Mouse (Mus musculus) intestine, embryonic 14.5 days (tissue): ENCODE results near the gene Cemip2. TPM values are rescaled to one million over a fixed set of nuclear protein-coding genes. Genes with fewer than 3 reads are reported as not detected.

Experiments used
- ATAC-seq: fragments of 200-750 bp; cut with Nextera tagmentation; replicated peaks from 2 replicates; pipeline ENCODE4 v1.8.0; 2017; ENCODE audit warnings: low read depth, moderate number of reproducible peaks, moderate TSS enrichment, moderate library complexity; ENCODE audit not compliant: low FRiP score, low TSS enrichment
- DNase-seq: peaks from one replicate; pipeline ENCODE4 v3.0.0-alpha.2; 2018; ENCODE audit warnings: low spot score
- H3K27ac ChIP-seq: fragments of 300-500 bp; sonication (generic); 2 replicates; pipeline ENCODE4 v1.5.1; 2014; ENCODE audit warnings: low read depth, mild to moderate bottlenecking, control low read depth
- H3K27me3 ChIP-seq: fragments of 300-500 bp; sonication (generic); replicated peaks from 2 replicates; pipeline ENCODE4 v1.6.1; 2014; ENCODE audit warnings: low read length, control low read depth; ENCODE audit not compliant: control insufficient read depth, insufficient read depth
- H3K36me3 ChIP-seq: fragments of 300-500 bp; sonication (generic); 2 replicates; pipeline ENCODE4 v1.6.1; 2014; ENCODE audit warnings: low read length, control low read depth; ENCODE audit not compliant: control insufficient read depth, insufficient read depth
- H3K4me1 ChIP-seq: fragments of 300-500 bp; sonication (generic); replicated peaks from 2 replicates; pipeline ENCODE4 v1.6.1; 2014; ENCODE audit warnings: low read length, control low read depth, mixed read lengths; ENCODE audit not compliant: control insufficient read depth, insufficient read depth
- H3K4me2 ChIP-seq: fragments of 300-500 bp; sonication (generic); 2 replicates; pipeline ENCODE4 v1.6.1; 2014; ENCODE audit warnings: low read length
- H3K4me3 ChIP-seq: fragments of 300-500 bp; sonication (generic); 2 replicates; pipeline ENCODE4 v1.5.1; 2014; ENCODE audit warnings: low read depth, low read length, control low read depth, mixed read lengths
- H3K9ac ChIP-seq: fragments of 300-500 bp; sonication (generic); 2 replicates; pipeline ENCODE4 v1.6.1; 2014; ENCODE audit warnings: mild to moderate bottlenecking, low read length
- H3K9me3 ChIP-seq: fragments of 300-500 bp; sonication (generic); 2 replicates; pipeline ENCODE4 v1.6.1; 2016; ENCODE audit warnings: low read length, control low read depth; ENCODE audit not compliant: control insufficient read depth
- WGBS: fragments of 180-500 bp; shearing (Covaris S2); extraction: QIAGEN DNeasy Blood & Tissue Kit; methylation state at CpG from one replicate; pipeline ENCODE4 v1.1.7; 2014; 5-methylcytosine and 5-hydroxymethylcytosine counted together
- polyA plus RNA-seq: library from polyadenylated mRNA; unstranded; fragments of >200 nt; fragmentation: Nextera tagmentation; extraction: Ambion mirVana; gene quantifications from 2 replicates; pipeline ENCODE4 v1.2.1, GENCODE M21; 2014

Cemip2 gene
- polyA plus RNA-seq = 14.8 and 16.9 TPM in 2 replicates

- Histone ChIP-seq H3K9ac (peak within 1 kb of the TSS; percentile 75), H3K36me3 (no peaks in the 10 kb centered on the region), H3K27ac (peak within 1 kb of the TSS; percentile 87), H3K9me3 (no peaks in the 10 kb centered on the region), H3K4me2 (peak within 1 kb of the TSS; percentile 78), H3K4me1 (peaks cover 22% of the 10 kb centered on the region), H3K4me3 (peak within 1 kb of the TSS; percentile 88), H3K27me3 (no peaks in the 10 kb centered on the region)
- ATAC-seq = peak; percentile 96
- peak; percentile 96 for DNase-seq
- under 1% methylated on average over 65 of the region's 75 CpGs for WGBS
Measured at GRCm38 (mm10) chr19:21778147-21778917, at the start of gene Cemip2. TSS of gene Cemip2 (plus strand) at chr19:21778342.

GRCm38 (mm10) chr19:21728342-21728741 is 49.8 kb upstream of the Cemip2 start:
- no peak overlapping the region for H3K4me3 ChIP-seq
- no peak overlapping the region for H3K27ac ChIP-seq
- no peak for DNase-seq
- WGBS = 88% methylated on average over 6 of the region's 6 CpGs
- H3K9me3 ChIP-seq = no peaks in the 10 kb centered on the region
- no peak for ATAC-seq
- H3K36me3 ChIP-seq = no peaks in the 10 kb centered on the region
- no peak overlapping the region for H3K4me2 ChIP-seq
- H3K4me1 ChIP-seq = no peaks in the 10 kb centered on the region
- no peak overlapping the region for H3K9ac ChIP-seq
- H3K27me3 ChIP-seq = no peaks in the 10 kb centered on the region

GRCm38 (mm10) chr19:21731887-21732286 is 46.3 kb upstream of the Cemip2 start:
- Histone ChIP-seq H3K4me2 (no peak overlapping the region), H3K9ac (no peak overlapping the region), H3K27me3 (no peaks in the 10 kb centered on the region), H3K27ac (no peak overlapping the region), H3K4me3 (no peak overlapping the region), H3K36me3 (no peaks in the 10 kb centered on the region), H3K9me3 (no peaks in the 10 kb centered on the region), H3K4me1 (no peaks in the 10 kb centered on the region; the same call in 1 of the 2 replicates)
- 80% methylated on average over 5 of the region's 5 CpGs for WGBS
- no peak for DNase-seq
- no peak for ATAC-seq

GRCm38 (mm10) chr19:21733176-21733575 is 45.0 kb upstream of the Cemip2 start:
- H3K4me1 ChIP-seq = peaks cover 4% of the 10 kb centered on the region; the same call in 1 of the 2 replicates
- H3K27me3 ChIP-seq = no peaks in the 10 kb centered on the region
- H3K27ac ChIP-seq = no peak overlapping the region
- H3K4me2 ChIP-seq = no peak overlapping the region
- H3K4me3 ChIP-seq = no peak overlapping the region
- WGBS = 93% methylated on average over 2 of the region's 2 CpGs
- H3K36me3 ChIP-seq = no peaks in the 10 kb centered on the region
- ATAC-seq (no peak), DNase-seq (no peak)
- H3K9me3 ChIP-seq = no peaks in the 10 kb centered on the region
- H3K9ac ChIP-seq = no peak overlapping the region

GRCm38 (mm10) chr19:21734112-21734511 is 44.0 kb upstream of the Cemip2 start:
- ATAC-seq (no peak), DNase-seq (no peak)
- Histone ChIP-seq H3K27ac (no peak overlapping the region), H3K4me3 (no peak overlapping the region), H3K36me3 (no peaks in the 10 kb centered on the region), H3K4me1 (peaks cover 9% of the 10 kb centered on the region; the same call in 1 of the 2 replicates), H3K4me2 (no peak overlapping the region), H3K9ac (no peak overlapping the region), H3K27me3 (no peaks in the 10 kb centered on the region), H3K9me3 (no peaks in the 10 kb centered on the region)
- 37% methylated on average over 5 of the region's 5 CpGs for WGBS

GRCm38 (mm10) chr19:21737446-21737845 is 40.7 kb upstream of the Cemip2 start:
- DNase-seq (peak; percentile 58), ATAC-seq (peak; percentile 50; the same call in 1 of the 2 replicates)
- H3K9me3 ChIP-seq = no peaks in the 10 kb centered on the region
- peaks cover 9% of the 10 kb centered on the region; the same call in 1 of the 2 replicates for H3K4me1 ChIP-seq
- no peaks in the 10 kb centered on the region for H3K36me3 ChIP-seq
- no peak overlapping the region for H3K9ac ChIP-seq
- H3K27ac ChIP-seq = peak overlapping the region; percentile 69
- no peaks in the 10 kb centered on the region for H3K27me3 ChIP-seq
- H3K4me3 ChIP-seq = peak overlapping the region; percentile 10; the same call in 1 of the 2 replicates
- H3K4me2 ChIP-seq = peak overlapping the region; percentile 28
- WGBS = 29% methylated on average over 18 of the region's 18 CpGs

- ATAC-seq (peak; percentile 43; the same call in 1 of the 2 replicates), DNase-seq (peak; percentile 58)
- Histone ChIP-seq H3K4me3 (no peak overlapping the region), H3K9ac (no peak overlapping the region), H3K4me2 (peak overlapping the region; percentile 28), H3K4me1 (peaks cover 9% of the 10 kb centered on the region; the same call in 1 of the 2 replicates), H3K36me3 (no peaks in the 10 kb centered on the region), H3K9me3 (no peaks in the 10 kb centered on the region), H3K27me3 (no peaks in the 10 kb centered on the region), H3K27ac (peak overlapping the region; percentile 69)
- WGBS = 44% methylated on average over 17 of the region's 17 CpGs
Measured at GRCm38 (mm10) chr19:21737881-21738590, 40.1 kb upstream of the Cemip2 start.

- no peaks in the 10 kb centered on the region for H3K27me3 ChIP-seq
- H3K9ac ChIP-seq = no peak overlapping the region
- no peaks in the 10 kb centered on the region for H3K9me3 ChIP-seq
- WGBS = 89% methylated on average over 18 of the region's 18 CpGs
- H3K36me3 ChIP-seq = no peaks in the 10 kb centered on the region
- no peak overlapping the region for H3K4me2 ChIP-seq
- no peak for ATAC-seq
- no peak for DNase-seq
- peak overlapping the region; percentile 69; the same call in 1 of the 2 replicates for H3K27ac ChIP-seq
- H3K4me1 ChIP-seq = peaks cover 9% of the 10 kb centered on the region; the same call in 1 of the 2 replicates
- H3K4me3 ChIP-seq = no peak overlapping the region
Measured at GRCm38 (mm10) chr19:21738591-21739280, 39.4 kb upstream of the Cemip2 start.
